Mouse (Mus musculus) lung, postnatal 4 days (tissue): ENCODE measurements at regions not wholly inside any gene's neighbourhood (a gene's known extent, or its start where the extent isn't known, plus 50 kb on each side); places are given as distances from the start of the nearest gene placed in this dataset.

Experiments
- DNase-seq, 2 experiments: peaks; one replicate each; pipeline ENCODE4 v3.0.0; 2021

- no peak for DNase-seq
Observed at GRCm38 (mm10) chr10:116726031-116726430, 144.7 kb upstream of the Cnot2 start.

- DNase-seq, result no peak
Observed at GRCm38 (mm10) chr10:116721986-116722385, 140.7 kb upstream of the Cnot2 start.

GRCm38 (mm10) chr10:116719616-116720015 lies 138.3 kb upstream of the Cnot2 start:
- DNase-seq, result no peak

- no peak for DNase-seq
Observed at GRCm38 (mm10) chr10:116717961-116718360, 136.7 kb upstream of the Cnot2 start.

GRCm38 (mm10) chr10:116717017-116717643 lies 135.8 kb upstream of the Cnot2 start:
- no peak for DNase-seq

- DNase-seq, result peak; percentile 27 to 46
Observed at GRCm38 (mm10) chr10:116713456-116713855, 132.1 kb upstream of the Cnot2 start.

GRCm38 (mm10) chr10:116707025-116707424 lies 125.7 kb upstream of the Cnot2 start:
- no peak for DNase-seq

GRCm38 (mm10) chr10:116701281-116701680 lies 120.0 kb upstream of the Cnot2 start:
- peak; percentile 6 to 40 for DNase-seq

- DNase-seq, result no peak
Observed at GRCm38 (mm10) chr10:116699711-116700110, 118.4 kb upstream of the Cnot2 start.

GRCm38 (mm10) chr10:116697628-116698316 lies 116.5 kb upstream of the Cnot2 start:
- DNase-seq, result no peak

- no peak for DNase-seq
Observed at GRCm38 (mm10) chr10:116693816-116694215, 112.5 kb upstream of the Cnot2 start.

- DNase-seq, result no peak
Observed at GRCm38 (mm10) chr10:116686741-116687140, 105.4 kb upstream of the Cnot2 start.

GRCm38 (mm10) chr10:116683374-116683773 lies 102.1 kb upstream of the Cnot2 start:
- no peak for DNase-seq

- no peak for DNase-seq
Observed at GRCm38 (mm10) chr10:116678950-116679735, 97.8 kb upstream of the Cnot2 start.

- no peak for DNase-seq
Observed at GRCm38 (mm10) chr10:116677949-116678348, 96.6 kb upstream of the Cnot2 start.

GRCm38 (mm10) chr10:116675171-116675570 lies 93.9 kb upstream of the Cnot2 start:
- DNase-seq, result no peak

- DNase-seq, result no peak
Observed at GRCm38 (mm10) chr10:116674348-116674747, 93.0 kb upstream of the Cnot2 start.

GRCm38 (mm10) chr10:116658162-116658962 lies 77.1 kb upstream of the Cnot2 start:
- no peak for DNase-seq

- no peak for DNase-seq
Observed at GRCm38 (mm10) chr10:116655891-116656290, 74.6 kb upstream of the Cnot2 start.

- DNase-seq, result no peak
Observed at GRCm38 (mm10) chr10:116655018-116655807, 73.9 kb upstream of the Cnot2 start.

GRCm38 (mm10) chr10:116654091-116654490 lies 72.8 kb upstream of the Cnot2 start:
- no peak for DNase-seq

- no peak for DNase-seq
Observed at GRCm38 (mm10) chr10:116653511-116653945, 72.2 kb upstream of the Cnot2 start.
